Mouse (Mus musculus): ENCODE measurements around the gene Nup153.

DNA sequence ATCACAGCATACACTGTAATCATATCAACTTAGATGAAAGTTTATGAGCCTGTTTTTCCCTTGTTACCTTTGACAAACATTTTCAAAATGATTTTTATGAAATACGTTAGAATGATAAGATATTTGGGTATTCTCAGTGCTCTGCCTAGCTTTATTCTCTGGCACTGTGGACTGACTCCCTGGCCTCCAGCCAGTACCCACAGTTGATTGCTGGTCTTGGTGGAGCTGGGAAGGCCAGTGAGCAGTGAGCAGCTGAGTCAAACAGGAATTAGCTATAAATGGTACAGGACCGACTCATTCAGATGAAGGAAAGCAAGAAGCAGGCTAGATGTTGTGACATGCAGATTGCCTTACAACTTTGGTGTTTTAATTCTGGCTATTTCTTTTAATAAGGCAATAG is 53.1 kb downstream of the Nup153 start:
- no peak for TF ChIP-seq CTCF (IDR thresholded peaks at IDR 0.05)
- TF ChIP-seq EP300 (IDR thresholded peaks at IDR 0.05; ENCODE audit: insufficient read depth, low read depth, low read length) = no peak
- no peak for TF ChIP-seq POLR2A (IDR thresholded peaks at IDR 0.05; ENCODE audit: insufficient read depth, low read depth, low read length)

Data from heart, adult 2 months (tissue).